8 mouse cellular contexts compared by ENCODE assay signal in the genomic region with DNA sequence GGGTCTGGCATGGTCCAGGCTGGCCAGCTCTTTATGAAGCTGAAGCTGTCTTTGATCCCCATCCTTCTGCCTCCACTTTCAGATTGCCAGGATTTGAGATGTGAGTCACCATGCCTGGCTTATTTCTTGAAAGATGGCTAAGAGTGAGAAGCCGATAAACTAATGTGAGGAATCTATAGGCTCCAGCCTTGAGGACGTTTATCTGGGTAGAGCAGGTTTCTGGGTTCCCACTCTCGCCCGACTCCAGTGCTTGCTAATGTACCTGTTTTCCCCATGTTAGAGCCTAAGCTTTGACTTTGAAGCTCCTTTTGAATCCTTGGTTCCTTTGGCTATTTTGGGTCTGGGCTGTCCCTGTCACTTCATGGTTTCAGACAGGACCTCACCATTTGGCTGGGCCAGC. TPM values are rescaled to one million over a fixed set of nuclear protein-coding genes. Genes with fewer than 3 reads are reported as not detected.
A peak's percentile ranks its signal among the peaks of the same experiment; 100 is the strongest.
DNase-seq lines count a peak whose midpoint lies in the region; ATAC-seq and TF ChIP-seq lines count a peak whose summit lies in the region.

No protein-coding gene starts in this region.

- DNase-seq in neural tube, embryonic 11.5 days (ENCODE audit: low spot score) = no peak
- no peak for DNase-seq in neural tube, embryonic 10.5 days (ENCODE audit: extremely low spot score, low spot score)
- no peak for DNase-seq in forebrain, embryonic 10.5 days (ENCODE audit: extremely low spot score, low spot score)
- peak; percentile 43 for DNase-seq in liver
- DNase-seq in stomach, postnatal 0 days (ENCODE audit: low spot score) = no peak
- no peak for DNase-seq in right cerebral cortex, adult 18-20 months
- no peak for DNase-seq in urinary bladder, postnatal 10 days (ENCODE audit: low spot score)
- no peak for DNase-seq in adrenal gland, postnatal 25 days

- H3K4me1 ChIP-seq in neural tube, embryonic 11.5 days (ENCODE audit: control insufficient read depth, insufficient read depth, low read length) = peaks cover 20% of the 10 kb centered on the region
- peaks cover 31% of the 10 kb centered on the region for H3K4me1 ChIP-seq in forebrain, embryonic 10.5 days
- H3K4me1 ChIP-seq in stomach, postnatal 0 days (replicated peaks; ENCODE audit: control insufficient read depth, insufficient read depth) = no peaks in the 10 kb centered on the region; the same call in 1 of the 2 replicates

- H3K4me2 ChIP-seq in neural tube, embryonic 11.5 days (ENCODE audit: low read depth) = peak overlapping the region; percentile 90
- H3K4me2 ChIP-seq in stomach, postnatal 0 days (replicated peaks; ENCODE audit: low read depth) = peak overlapping the region; percentile 80

- peak overlapping the region; percentile 100 for H3K4me3 ChIP-seq in neural tube, embryonic 11.5 days (ENCODE audit: low read depth, low read length)
- peak overlapping the region; percentile 93 for H3K4me3 ChIP-seq in forebrain, embryonic 10.5 days
- peak overlapping the region; percentile 80 for H3K4me3 ChIP-seq in stomach, postnatal 0 days (ENCODE audit: low read depth, low read length)

- no peak for ATAC-seq in neural tube, embryonic 11.5 days (ENCODE audit: insufficient read depth, low FRiP score, low TSS enrichment)
- ATAC-seq in stomach, postnatal 0 days (ENCODE audit: low FRiP score, low TSS enrichment) = no peak

- no peaks in the 10 kb centered on the region for H3K9me3 ChIP-seq in neural tube, embryonic 11.5 days (ENCODE audit: control insufficient read depth, low read length)
- H3K9me3 ChIP-seq in forebrain, embryonic 10.5 days = peaks cover 11% of the 10 kb centered on the region; the same call in 1 of the 2 replicates
- no peaks in the 10 kb centered on the region for H3K9me3 ChIP-seq in stomach, postnatal 0 days (ENCODE audit: control insufficient read depth, low read length)

- H3K36me3 ChIP-seq in neural tube, embryonic 11.5 days (ENCODE audit: control insufficient read depth, insufficient read depth, low read length) = 0 out of 2 replicates have a peak, but pooled peaks cover 2% of the 10 kb centered on the region
- H3K36me3 ChIP-seq in forebrain, embryonic 10.5 days (replicated peaks) = peaks cover 45% of the 10 kb centered on the region
- no peaks in the 10 kb centered on the region; the same call in 1 of the 2 replicates for H3K36me3 ChIP-seq in stomach, postnatal 0 days (ENCODE audit: control insufficient read depth, insufficient read depth, low read length)

- TF ChIP-seq CTCF in stomach, postnatal 0 days (IDR thresholded peaks at IDR 0.05; ENCODE audit: low read depth) = no peak

- no peak overlapping the region for H3K27ac ChIP-seq in neural tube, embryonic 11.5 days (ENCODE audit: low read depth, low read length)
- no peak overlapping the region for H3K27ac ChIP-seq in forebrain, embryonic 10.5 days
- H3K27ac ChIP-seq in stomach, postnatal 0 days (replicated peaks) = no peak overlapping the region

- TF ChIP-seq EP300 in stomach, postnatal 0 days (optimal IDR thresholded peaks at IDR 0.05) = no peak

- 67% methylated on average over 4 of the region's 4 CpGs for WGBS in neural tube, embryonic 11.5 days
- 73% methylated on average over 4 of the region's 4 CpGs for WGBS in forebrain, embryonic 10.5 days
- 46% methylated on average over 4 of the region's 4 CpGs for whole genome bisulfite sequencing in stomach, postnatal 0 days

- H3K27me3 ChIP-seq in neural tube, embryonic 11.5 days (ENCODE audit: control insufficient read depth, insufficient read depth, low read length) = no peaks in the 10 kb centered on the region
- H3K27me3 ChIP-seq in forebrain, embryonic 10.5 days (ENCODE audit: poor library complexity, severe bottlenecking) = no peaks in the 10 kb centered on the region
- no peaks in the 10 kb centered on the region for H3K27me3 ChIP-seq in stomach, postnatal 0 days (ENCODE audit: control insufficient read depth, insufficient read depth, low read length)

- peak overlapping the region; percentile 98; the same call in 1 of the 2 replicates for H3K9ac ChIP-seq in neural tube, embryonic 11.5 days (ENCODE audit: low read length)
- H3K9ac ChIP-seq in stomach, postnatal 0 days (ENCODE audit: low read length) = peak overlapping the region; percentile 36

RNA-seq across cellular contexts. Expression of a gene that starts 1.5 kb away (rescaled TPM):
- polyA plus RNA-seq in neural tube, embryonic 11.5 days (2014; fragmentation: Nextera tagmentation; extraction: Ambion mirVana) = 195 and 198 TPM in 2 replicates
- 155 and 165 TPM in 2 replicates for polyA plus RNA-seq in forebrain, embryonic 10.5 days (2016; fragmentation: Nextera tagmentation; extraction: Ambion mirVana)
- 61.8 and 66.5 TPM in 2 replicates for polyA plus RNA-seq in stomach, postnatal 0 days (2015; fragmentation: Nextera tagmentation; extraction: Ambion mirVana)
- 159 and 237 TPM in 2 replicates for total RNA-seq in adrenal gland, postnatal 25 days (2021)

RNA-seq across cellular contexts. Expression of a gene that starts 24.8 kb away (rescaled TPM):
- polyA plus RNA-seq in neural tube, embryonic 11.5 days (2014; fragmentation: Nextera tagmentation; extraction: Ambion mirVana) = not detected in 2 replicates
- not detected in 2 replicates for polyA plus RNA-seq in forebrain, embryonic 10.5 days (2016; fragmentation: Nextera tagmentation; extraction: Ambion mirVana)
- polyA plus RNA-seq in stomach, postnatal 0 days (2015; fragmentation: Nextera tagmentation; extraction: Ambion mirVana) = not detected in 2 replicates
- 0.27 TPM in 1 of 2 replicates, not detected in the other for total RNA-seq in adrenal gland, postnatal 25 days (2021)

RNA-seq across cellular contexts. Expression of a gene that starts 31.6 kb away (rescaled TPM):
- polyA plus RNA-seq in neural tube, embryonic 11.5 days (2014; fragmentation: Nextera tagmentation; extraction: Ambion mirVana) = 8.4 and 10.0 TPM in 2 replicates
- polyA plus RNA-seq in forebrain, embryonic 10.5 days (2016; fragmentation: Nextera tagmentation; extraction: Ambion mirVana) = 27.3 and 28.9 TPM in 2 replicates
- polyA plus RNA-seq in stomach, postnatal 0 days (2015; fragmentation: Nextera tagmentation; extraction: Ambion mirVana) = 8.0 and 8.6 TPM in 2 replicates
- 18.0 and 18.4 TPM in 2 replicates for total RNA-seq in adrenal gland, postnatal 25 days (2021)
